Comparison of ENCODE assay signal across 16 mouse cellular contexts in the genomic region with DNA sequence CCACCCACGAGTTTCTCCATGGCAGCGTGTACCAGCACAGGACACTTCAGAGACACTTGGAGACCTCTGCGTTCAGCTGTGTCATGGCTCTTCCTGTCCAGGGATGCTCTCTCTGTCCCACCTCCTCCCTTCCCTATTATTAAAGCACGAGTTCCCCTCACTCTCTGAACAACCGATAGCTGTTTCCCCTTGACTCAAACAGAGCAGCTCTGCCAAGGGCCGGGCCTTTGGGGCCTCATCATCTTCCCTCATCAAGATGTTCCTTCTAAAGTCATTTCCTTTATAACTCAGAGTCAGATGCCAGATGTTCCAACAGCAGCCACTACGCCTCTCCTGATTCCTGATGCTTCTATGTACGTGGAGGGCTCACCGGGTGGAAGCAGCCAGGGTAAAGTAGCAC.
"Had no signal": no experiment of that assay in that cellular context is flagged by ENCODE, and none has a peak within 500 bp of the region (broad histone marks: within the 10 kb centered on the region; RNA-seq: fewer than 3 reads in every experiment).

No protein-coding gene starts in this region.

- H3K4me3 ChIP-seq: left cerebral cortex, adult 2 months; limb, embryonic 15.5 days; liver, embryonic 12.5 days; midbrain, embryonic 10.5 days; myocyte; neural tube, embryonic 12.5 days; stomach, embryonic 15.5 days had no signal

- H3K9ac ChIP-seq: limb, embryonic 15.5 days; liver, embryonic 12.5 days; lung, embryonic 14.5 days; neural tube, embryonic 12.5 days; stomach, embryonic 15.5 days had no signal

- H3K27ac ChIP-seq: left cerebral cortex, adult 2 months; limb, embryonic 15.5 days; liver, embryonic 12.5 days; neural tube, embryonic 12.5 days; stomach, embryonic 15.5 days had no signal

- H3K4me1 ChIP-seq: midbrain, embryonic 10.5 days; neural tube, embryonic 12.5 days; stomach, embryonic 15.5 days had no signal

- H3K27me3 ChIP-seq: limb, embryonic 15.5 days; liver, embryonic 12.5 days; neural tube, embryonic 12.5 days; stomach, embryonic 15.5 days had no signal

- DNase-seq: kidney, postnatal 25 days; lung, embryonic 14.5 days; lung, postnatal 10 days; lung, postnatal 4 days; midbrain, embryonic 14.5 days; retina, postnatal 1 day; right cerebral cortex, postnatal 4 days; thymus, adult 2 months; thymus, postnatal 25 days had no signal

- H3K36me3 ChIP-seq: limb, embryonic 15.5 days; liver, embryonic 12.5 days; midbrain, embryonic 10.5 days; neural tube, embryonic 12.5 days; stomach, embryonic 15.5 days had no signal
